Mouse (Mus musculus) liver, adult 2 months (tissue): ENCODE data around the gene Bpifc. TPM values are rescaled to one million over a fixed set of nuclear protein-coding genes. Genes with fewer than 3 reads are reported as not detected.

ENCODE experiments used
- DNase-seq: peaks from one replicate; pipeline ENCODE4 v3.0.0-alpha.2; 2011; ENCODE audit warnings: low read depth, low spot score; ENCODE audit errors: extremely low read depth
- H3K27ac ChIP-seq: fragments of 200-500 bp; replicated peaks from 2 replicates; pipeline ENCODE4 v1.5.1; 2012; ENCODE audit warnings: low read depth, mild to moderate bottlenecking, control low read depth, inconsistent platforms, low read length; ENCODE audit not compliant: insufficient read depth
- H3K27me3 ChIP-seq: fragments of 200-500 bp; 2 replicates; pipeline ENCODE4 v1.6.1; 2012; ENCODE audit warnings: mild to moderate bottlenecking, moderate library complexity, low read length, inconsistent platforms; ENCODE audit not compliant: control insufficient read depth, insufficient read depth
- H3K36me3 ChIP-seq: fragments of 200-500 bp; 2 replicates; pipeline ENCODE4 v1.6.1; 2012; ENCODE audit warnings: low read length, inconsistent platforms; ENCODE audit not compliant: control insufficient read depth, insufficient read depth
- H3K4me1 ChIP-seq: fragments of 200-500 bp; 2 replicates; pipeline ENCODE4 v1.6.1; 2011; ENCODE audit warnings: low read length; ENCODE audit not compliant: control insufficient read depth, insufficient read depth
- H3K4me3 ChIP-seq: fragments of 200-500 bp; 2 replicates; pipeline ENCODE4 v1.5.1; 2011; ENCODE audit warnings: low read depth, mild to moderate bottlenecking, control low read depth, low read length, moderate library complexity; ENCODE audit not compliant: insufficient read depth
- H3K79me2 ChIP-seq: fragments of 200-500 bp; 2 replicates; pipeline ENCODE4 v1.6.1; 2012; ENCODE audit warnings: inconsistent platforms, mild to moderate bottlenecking, low read length, moderate library complexity; ENCODE audit not compliant: control insufficient read depth, insufficient read depth
- H3K9ac ChIP-seq: fragments of 200-500 bp; 2 replicates; pipeline ENCODE4 v1.6.1; 2012; ENCODE audit warnings: low read depth, mild to moderate bottlenecking, control low read depth, inconsistent platforms, low read length
- CTCF ChIP-seq: fragments of 200-500 bp; IDR thresholded peaks from 2 replicates; pipeline ENCODE4 v1.5.1; 2011; ENCODE audit warnings: low read depth, low read length, control low read depth
- POLR2A ChIP-seq: fragments of 200-500 bp; IDR thresholded peaks from 2 replicates; pipeline ENCODE4 v1.6.1; 2011; ENCODE audit warnings: low read length, control low read depth; ENCODE audit not compliant: insufficient read depth; ENCODE audit errors: extremely low read depth
- WGBS: fragments of 180-500 bp; shearing (Covaris S2); methylation state at CpG from one replicate; pipeline ENCODE4 v1.1.7; 2018; 5-methylcytosine and 5-hydroxymethylcytosine counted together
- polyA plus RNA-seq: library from polyadenylated mRNA; depleted of rRNA; stranded (reverse); fragments of >200 nt; gene quantifications from 2 replicates; pipeline ENCODE4 v1.2.3, GENCODE M21; 2012; rRNA removed
- total RNA-seq: library from RNA; depleted of rRNA; stranded (reverse); fragments of >200 nt; gene quantifications from 2 replicates; pipeline ENCODE4 v1.2.3, GENCODE M21; 2014; rRNA removed

Bpifc gene
- total and polyA plus RNA-seq, 2 experiments = not detected

DNA sequence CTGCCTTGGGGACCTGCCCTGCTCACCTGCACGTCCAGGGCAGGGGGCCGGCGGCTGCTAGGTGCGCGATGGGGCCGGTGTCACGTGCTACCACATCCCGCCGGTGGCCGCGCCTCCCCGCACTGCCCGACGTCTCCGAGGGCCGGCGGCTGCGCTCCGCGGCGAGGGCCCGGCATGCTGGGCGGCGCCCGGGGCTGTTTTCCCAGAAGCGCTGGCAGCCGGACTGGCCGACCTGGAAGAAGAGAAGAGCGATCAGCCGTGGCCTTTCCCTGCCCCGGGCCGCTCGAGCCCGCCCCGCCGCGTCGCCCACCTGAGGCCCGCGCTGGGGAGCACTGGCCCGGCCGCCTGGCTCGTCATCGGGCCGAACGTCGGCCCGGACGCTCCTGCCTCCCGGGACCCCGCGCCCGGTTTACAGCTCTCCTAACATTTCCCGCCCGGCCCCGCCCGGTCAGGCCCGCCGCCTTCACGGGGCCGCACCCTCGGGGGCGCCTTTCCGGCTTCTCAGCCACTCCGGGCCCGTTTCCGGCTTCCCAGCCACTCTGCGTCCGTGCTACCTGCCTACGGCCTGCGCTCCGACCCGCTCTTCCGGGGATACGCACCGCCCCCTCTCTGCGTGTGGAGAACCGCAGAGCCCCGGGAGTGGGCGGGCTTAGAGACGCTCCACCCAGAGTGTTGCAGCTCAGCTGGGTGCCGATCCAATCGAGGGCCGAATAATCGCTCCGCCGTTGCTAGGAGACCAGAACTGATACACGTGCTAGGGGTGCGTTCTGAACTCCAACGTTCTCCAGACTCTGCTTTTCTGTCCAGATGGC, 95.0 kb downstream of the Bpifc start, which contains the start of gene Prdm4:
Gene Prdm4, minus strand, starts transcription at position 645 of the 812 bp plus-strand sequence.
- TF ChIP-seq CTCF = peak; percentile 21; the same call in 1 of the 2 replicates
- TF ChIP-seq POLR2A = no peak
- peaks cover 4% of the 10 kb centered on the region for H3K4me1 ChIP-seq
- no peaks in the 10 kb centered on the region for H3K27me3 ChIP-seq
- peak within 1 kb of the TSS; percentile 84 for H3K9ac ChIP-seq
- H3K79me2 ChIP-seq = no peaks in the 10 kb centered on the region
- peaks cover 12% of the 10 kb centered on the region for H3K36me3 ChIP-seq
- 1% methylated on average over 90 of the region's 90 CpGs for WGBS
- H3K27ac ChIP-seq = peak within 1 kb of the TSS; percentile 60
- DNase-seq = peak; percentile 93
- peak within 1 kb of the TSS; percentile 100 for H3K4me3 ChIP-seq

Other genes with a start within 250 kb of the Bpifc start
- gene Pwp1, start 182.4 kb downstream of the Bpifc start, total RNA-seq = 12.4 and 12.8 TPM in 2 replicates
- gene Pwp1, start 182.4 kb downstream of the Bpifc start, polyA plus RNA-seq = 5.8 and 6.4 TPM in 2 replicates
- gene Prdm4, start 94.8 kb downstream of the Bpifc start, total RNA-seq = 3.7 and 5.2 TPM in 2 replicates
- gene Prdm4, start 94.8 kb downstream of the Bpifc start, polyA plus RNA-seq = 4.6 and 6.3 TPM in 2 replicates
- not detected in 2 replicates for gene Ascl4, start 84.2 kb downstream of the Bpifc start, total RNA-seq
- gene Ascl4, start 84.2 kb downstream of the Bpifc start, polyA plus RNA-seq = 0.04 TPM in 1 of 2 replicates, not detected in the other
- gene Rtcb, start 54.1 kb downstream of the Bpifc start, total RNA-seq = 64.8 and 71.1 TPM in 2 replicates
- 31.4 and 32.7 TPM in 2 replicates for gene Rtcb, start 54.1 kb downstream of the Bpifc start, polyA plus RNA-seq
- 13.0 and 14.8 TPM in 2 replicates for gene Fbxo7, start 10.1 kb upstream of the Bpifc start, total RNA-seq
- 15.3 and 19.9 TPM in 2 replicates for gene Fbxo7, start 10.1 kb upstream of the Bpifc start, polyA plus RNA-seq